Mouse (Mus musculus) thymus, adult 2 months (tissue): ENCODE measurements at regions not wholly inside any gene's neighbourhood (a gene's known extent, or its start where the extent isn't known, plus 50 kb on each side); places are given as distances from the start of the nearest gene placed in this dataset.

Experiments
- CTCF ChIP-seq: fragments of 200-500 bp; IDR thresholded peaks from 2 replicates; pipeline ENCODE4 v1.5.1; 2012; ENCODE audit warnings: mild to moderate bottlenecking, control low read depth, low read length, moderate library complexity, borderline replicate concordance; ENCODE audit not compliant: control insufficient read depth, poor library complexity, insufficient read depth; ENCODE audit errors: extremely low read depth
- POLR2A ChIP-seq: fragments of 200-500 bp; IDR thresholded peaks from 2 replicates; pipeline ENCODE4 v1.6.1; 2012; ENCODE audit warnings: mild to moderate bottlenecking, low read length, control low read depth, moderate library complexity; ENCODE audit not compliant: control insufficient read depth, poor library complexity, insufficient read depth; ENCODE audit errors: extremely low read depth

DNA sequence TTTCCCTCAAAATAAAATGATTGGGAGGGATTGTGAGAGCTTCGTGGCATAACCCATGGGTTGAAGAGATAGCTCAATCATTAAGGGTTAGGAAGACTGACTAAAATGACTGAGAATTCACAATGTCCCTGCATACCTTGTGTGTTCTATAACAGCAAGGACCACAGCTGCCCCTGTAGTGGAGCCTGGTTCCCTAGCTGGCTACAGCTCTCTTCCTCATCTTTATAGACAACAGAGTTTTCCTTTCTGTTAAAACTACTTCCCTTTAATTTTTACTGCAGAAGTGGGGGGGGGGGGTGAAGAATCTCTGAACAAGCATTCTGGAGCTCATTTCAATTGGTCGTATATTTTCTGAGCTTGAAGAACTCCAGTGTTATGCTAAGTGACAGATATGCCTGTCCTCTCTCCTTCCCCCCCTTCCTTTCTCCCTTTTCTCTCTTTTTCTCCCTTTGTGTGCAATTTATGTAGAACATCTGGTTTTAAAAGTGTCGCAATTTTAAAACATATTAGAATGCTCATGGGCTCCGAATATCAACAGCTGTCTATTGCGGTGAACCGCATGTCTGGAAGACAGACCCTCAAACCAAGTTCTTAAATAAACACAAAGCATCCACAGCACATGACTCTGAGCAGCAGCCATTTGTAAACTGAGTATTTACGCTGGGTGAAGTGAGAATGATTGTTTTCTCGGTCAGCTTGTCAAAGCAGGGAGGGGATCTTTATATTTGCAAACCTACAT is 222.0 kb upstream of the Maf start:
- no peak for TF ChIP-seq CTCF
- no peak for TF ChIP-seq POLR2A
